Mouse (Mus musculus) cortical plate, adult 2 months (tissue): ENCODE results near the gene Nrip3. TPM values are rescaled to one million over a fixed set of nuclear protein-coding genes. Genes with fewer than 3 reads are reported as not detected.

Experiments
- H3K27ac ChIP-seq: fragments of 200-500 bp; 2 replicates; pipeline ENCODE4 v1.5.1; 2012; ENCODE audit warnings: low read length, control low read depth, inconsistent platforms; ENCODE audit not compliant: insufficient read depth
- H3K4me1 ChIP-seq: fragments of 200-500 bp; 2 replicates; pipeline ENCODE4 v1.6.1; 2011; ENCODE audit warnings: low read length; ENCODE audit not compliant: control insufficient read depth, insufficient read depth
- H3K4me3 ChIP-seq: fragments of 200-500 bp; 2 replicates; pipeline ENCODE4 v1.5.1; 2011; ENCODE audit warnings: mild to moderate bottlenecking, low read length, control low read depth; ENCODE audit not compliant: insufficient read depth
- CTCF ChIP-seq: fragments of 200-500 bp; IDR thresholded peaks from 2 replicates; pipeline ENCODE4 v1.5.1; 2011; ENCODE audit warnings: mild to moderate bottlenecking, control low read depth, low read length; ENCODE audit not compliant: insufficient read depth; ENCODE audit errors: extremely low read depth
- POLR2A ChIP-seq: fragments of 200-500 bp; IDR thresholded peaks from 2 replicates; pipeline ENCODE4 v1.6.1; 2011; ENCODE audit warnings: mild to moderate bottlenecking, low read length, control low read depth; ENCODE audit not compliant: insufficient read depth; ENCODE audit errors: extremely low read depth
- polyA plus RNA-seq: library from polyadenylated mRNA; depleted of rRNA; stranded (reverse); fragments of >200 nt; gene quantifications from 2 replicates; pipeline ENCODE4 v1.2.3, GENCODE M21; 2012; rRNA removed

The Nrip3 gene
- polyA plus RNA-seq, 1 experiment: 45.1 TPM

GRCm38 (mm10) chr7:109708961-109709382 lies 72.9 kb downstream of the Nrip3 start:
- peaks cover 4% of the 10 kb centered on the region; the same call in 1 of the 2 replicates for H3K4me1 ChIP-seq
- H3K27ac ChIP-seq: 0 out of 2 replicates have a peak overlapping the region, but pooled peaks have one; percentile 53
- TF ChIP-seq POLR2A (no peak), CTCF (no peak)
- H3K4me3 ChIP-seq: no peak overlapping the region

Other genes with a start within 250 kb of the Nrip3 start
- gene St5, start 78.4 kb downstream of the Nrip3 start, polyA plus RNA-seq: 18.3 and 19.7 TPM in 2 replicates
- 7.0 and 7.4 TPM in 2 replicates for gene Akip1, start 78.3 kb downstream of the Nrip3 start, polyA plus RNA-seq
- gene BC051019, start 58.2 kb downstream of the Nrip3 start, polyA plus RNA-seq: 0.19 and 0.31 TPM in 2 replicates
- 0.17 and 0.38 TPM in 2 replicates for gene Ascl3, start 50.3 kb downstream of the Nrip3 start, polyA plus RNA-seq
- gene Tmem9b, start 29.1 kb downstream of the Nrip3 start, polyA plus RNA-seq: 144 and 153 TPM in 2 replicates
- 0.35 and 0.57 TPM in 2 replicates for gene Scube2, start 83.7 kb upstream of the Nrip3 start, polyA plus RNA-seq
- 214 and 216 TPM in 2 replicates for gene Dennd5a, start 178.4 kb upstream of the Nrip3 start, polyA plus RNA-seq
- 39.0 TPM in 2 replicates for gene Tmem41b, start 204.9 kb upstream of the Nrip3 start, polyA plus RNA-seq
- 44.7 and 45.4 TPM in 2 replicates for gene Ipo7, start 236.2 kb upstream of the Nrip3 start, polyA plus RNA-seq